Mouse (Mus musculus) thymus, adult 2 months (tissue): Measurements from ENCODE around the gene Aar2.

Experiments
- CTCF ChIP-seq: fragments of 200-500 bp; IDR thresholded peaks from 2 replicates; pipeline ENCODE4 v1.5.1; 2012; ENCODE audit warnings: mild to moderate bottlenecking, control low read depth, low read length, moderate library complexity, borderline replicate concordance; ENCODE audit not compliant: control insufficient read depth, poor library complexity, insufficient read depth; ENCODE audit errors: extremely low read depth
- POLR2A ChIP-seq: fragments of 200-500 bp; IDR thresholded peaks from 2 replicates; pipeline ENCODE4 v1.6.1; 2012; ENCODE audit warnings: mild to moderate bottlenecking, low read length, control low read depth, moderate library complexity; ENCODE audit not compliant: control insufficient read depth, poor library complexity, insufficient read depth; ENCODE audit errors: extremely low read depth

- no peak for TF ChIP-seq CTCF
- no peak for TF ChIP-seq POLR2A
Observed at GRCm38 (mm10) chr2:156552421-156552820, 5.0 kb downstream of the Aar2 start.
